Mouse (Mus musculus) heart, embryonic 11.5 days (tissue): ENCODE data around the gene Thoc5. TPM values are rescaled to one million over a fixed set of nuclear protein-coding genes. Genes with fewer than 3 reads are reported as not detected.

Experiments used
- ATAC-seq: fragments of 200-750 bp; cut with Nextera tagmentation; replicated peaks from 2 replicates; pipeline ENCODE4 v1.8.0; 2017; ENCODE audit warnings: moderate library complexity; ENCODE audit not compliant: insufficient number of reproducible peaks, low FRiP score, low TSS enrichment
- H3K27ac ChIP-seq: fragments of 300-500 bp; sonication (generic); 2 replicates; pipeline ENCODE4 v1.5.1; 2014; ENCODE audit warnings: mild to moderate bottlenecking, low read depth, low read length
- H3K27me3 ChIP-seq: fragments of 300-500 bp; sonication (generic); 2 replicates; pipeline ENCODE4 v1.6.1; 2014; ENCODE audit warnings: mild to moderate bottlenecking, low read length, mixed read lengths; ENCODE audit not compliant: control insufficient read depth, insufficient read depth
- H3K36me3 ChIP-seq: fragments of 300-500 bp; sonication (generic); 2 replicates; pipeline ENCODE4 v1.6.1; 2014; ENCODE audit warnings: mild to moderate bottlenecking, low read length, moderate library complexity, mixed read lengths; ENCODE audit not compliant: control insufficient read depth, insufficient read depth
- H3K4me1 ChIP-seq: fragments of 300-500 bp; sonication (generic); 2 replicates; pipeline ENCODE4 v1.6.1; 2014; ENCODE audit warnings: low read length; ENCODE audit not compliant: control insufficient read depth, insufficient read depth
- H3K4me2 ChIP-seq: fragments of 300-500 bp; sonication (generic); 2 replicates; pipeline ENCODE4 v1.6.1; 2014; ENCODE audit warnings: mild to moderate bottlenecking, moderate library complexity
- H3K4me3 ChIP-seq: fragments of 300-500 bp; sonication (generic); 2 replicates; pipeline ENCODE4 v1.5.1; 2014; ENCODE audit warnings: low read depth, low read length
- H3K9ac ChIP-seq: fragments of 300-500 bp; sonication (generic); 2 replicates; pipeline ENCODE4 v1.6.1; 2014; ENCODE audit warnings: mild to moderate bottlenecking, low read depth, low read length, moderate library complexity
- H3K9me3 ChIP-seq: fragments of 300-500 bp; sonication (generic); replicated peaks from 2 replicates; pipeline ENCODE4 v1.6.1; 2016; ENCODE audit warnings: low read length; ENCODE audit not compliant: control insufficient read depth
- WGBS: fragments of 180-500 bp; shearing (Covaris S2); extraction: QIAGEN DNeasy Blood & Tissue Kit; methylation state at CpG from one replicate; pipeline ENCODE4 v1.1.7; 2014; ENCODE audit not compliant: insufficient replicate concordance; 5-methylcytosine and 5-hydroxymethylcytosine counted together
- polyA plus RNA-seq: library from polyadenylated mRNA; unstranded; fragments of >200 nt; fragmentation: Nextera tagmentation; extraction: Ambion mirVana; gene quantifications from 2 replicates; pipeline ENCODE4 v1.2.1, GENCODE M21; 2014

The Thoc5 gene
- polyA plus RNA-seq, 1 experiment from 2014 or later = 28.1 TPM

DNA sequence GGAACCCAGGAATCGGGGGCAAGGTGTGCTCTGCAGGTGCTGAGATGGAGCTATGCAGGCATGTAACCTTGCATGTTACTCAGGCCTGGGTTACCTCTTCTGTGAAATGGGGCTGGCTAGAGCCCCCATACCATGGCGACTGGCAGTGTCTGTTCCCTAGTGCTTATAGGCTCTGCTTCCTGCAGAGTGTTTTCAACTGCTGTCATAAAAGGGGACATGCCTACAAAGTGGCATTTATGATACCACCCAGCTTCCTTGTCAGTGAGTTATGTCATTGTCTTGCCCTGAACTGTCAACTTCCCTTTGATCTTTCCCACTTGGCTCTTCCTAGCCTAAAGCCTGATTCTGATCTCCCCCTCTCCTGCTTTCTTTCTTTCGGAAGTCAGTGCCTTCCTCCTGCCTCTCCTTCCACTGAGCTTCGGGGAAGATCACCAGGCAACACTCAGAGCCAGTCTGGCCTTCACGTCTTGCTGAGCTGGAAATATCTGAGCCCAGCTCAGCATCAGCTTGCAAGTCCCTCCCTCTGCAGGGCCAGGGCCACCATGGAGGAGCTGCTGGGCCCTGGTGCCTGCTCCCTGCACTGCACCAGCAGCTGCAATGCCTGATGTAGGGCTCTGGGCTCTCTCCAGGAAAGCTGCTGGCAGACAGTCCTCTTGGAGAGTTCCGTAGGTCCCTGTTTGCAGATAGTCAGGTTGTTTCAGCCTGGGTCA is 68.1 kb downstream of the Thoc5 start:
- H3K4me2 ChIP-seq = no peak overlapping the region
- no peak for ATAC-seq
- H3K36me3 ChIP-seq = no peaks in the 10 kb centered on the region
- WGBS = 46% methylated on average over 6 of the region's 6 CpGs
- no peaks in the 10 kb centered on the region for H3K9me3 ChIP-seq
- no peak overlapping the region for H3K4me3 ChIP-seq
- H3K4me1 ChIP-seq = peaks cover 4% of the 10 kb centered on the region; the same call in 1 of the 2 replicates
- no peak overlapping the region for H3K27ac ChIP-seq
- 0 out of 2 replicates have a peak, but pooled peaks cover 2% of the 10 kb centered on the region for H3K27me3 ChIP-seq
- H3K9ac ChIP-seq = no peak overlapping the region

DNA sequence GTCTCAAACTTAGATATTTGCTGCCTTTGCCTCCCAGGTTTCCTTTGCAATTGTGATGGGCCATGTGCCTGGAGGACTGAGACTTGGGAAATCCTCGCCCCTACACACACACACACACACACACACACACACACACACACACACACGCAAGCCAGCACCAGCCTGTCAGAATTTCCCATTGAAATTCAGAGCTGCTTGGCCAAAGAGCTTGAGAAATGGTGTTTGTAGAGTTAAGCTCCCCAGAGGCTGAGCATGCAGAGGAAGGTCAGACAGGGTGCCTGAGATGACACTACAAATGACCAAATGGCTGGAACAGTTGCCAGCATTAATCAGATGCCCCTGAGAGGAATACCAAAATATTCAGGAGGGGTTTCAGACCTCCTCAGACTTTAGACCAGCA is 71.2 kb downstream of the Thoc5 start:
- H3K4me3 ChIP-seq = no peak overlapping the region
- H3K4me2 ChIP-seq = no peak overlapping the region
- H3K27me3 ChIP-seq = 0 out of 2 replicates have a peak, but pooled peaks cover 2% of the 10 kb centered on the region
- 83% methylated on average over 2 of the region's 2 CpGs for WGBS
- no peak overlapping the region for H3K9ac ChIP-seq
- H3K9me3 ChIP-seq = no peaks in the 10 kb centered on the region
- no peak overlapping the region for H3K27ac ChIP-seq
- ATAC-seq = no peak
- peaks cover 4% of the 10 kb centered on the region; the same call in 1 of the 2 replicates for H3K4me1 ChIP-seq
- H3K36me3 ChIP-seq = no peaks in the 10 kb centered on the region

DNA sequence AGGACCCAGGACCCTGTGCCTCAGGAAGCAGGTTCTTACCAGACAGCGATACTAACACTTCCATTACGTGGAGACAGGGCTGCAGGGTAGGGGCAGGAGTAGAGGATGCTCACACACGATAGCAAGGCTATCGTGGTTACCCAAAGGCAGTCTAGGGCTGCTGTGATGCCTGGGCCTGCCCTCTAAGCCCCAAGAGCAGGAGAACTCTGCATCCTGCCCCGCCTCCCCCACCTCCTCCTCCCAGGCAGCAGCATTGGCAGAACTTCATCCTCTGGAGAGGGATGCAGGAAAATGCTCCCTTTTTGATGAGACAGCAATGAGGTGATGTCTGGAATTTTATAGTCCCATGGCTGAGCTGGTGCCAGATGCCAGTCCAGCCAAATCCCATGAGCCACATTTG is 71.8 kb downstream of the Thoc5 start:
- 0 out of 2 replicates have a peak, but pooled peaks cover 2% of the 10 kb centered on the region for H3K27me3 ChIP-seq
- H3K4me1 ChIP-seq = peaks cover 4% of the 10 kb centered on the region; the same call in 1 of the 2 replicates

DNA sequence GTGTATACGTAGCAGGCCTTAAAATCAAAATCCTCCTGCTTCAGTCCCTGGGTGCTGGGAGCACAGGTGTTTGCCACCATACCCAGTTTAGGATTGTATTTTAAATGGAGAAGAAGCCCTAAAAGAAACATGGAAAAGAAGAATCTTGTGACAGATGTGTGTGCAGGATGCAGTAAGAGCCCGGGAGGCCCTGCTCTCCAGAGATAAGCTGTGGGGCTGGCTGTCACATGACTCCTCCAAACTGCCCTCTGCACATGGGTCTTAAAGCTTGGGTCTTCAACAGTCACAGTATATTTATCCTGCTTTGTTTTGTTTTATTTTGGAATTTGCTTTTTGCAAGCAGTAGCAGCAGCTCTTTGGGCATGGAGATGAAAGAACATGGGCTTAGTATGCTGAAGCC is 72.4 kb downstream of the Thoc5 start:
- H3K4me1 ChIP-seq = peaks cover 4% of the 10 kb centered on the region; the same call in 1 of the 2 replicates
- H3K4me3 ChIP-seq = no peak overlapping the region
- H3K27me3 ChIP-seq = 0 out of 2 replicates have a peak, but pooled peaks cover 2% of the 10 kb centered on the region
- WGBS = 43% methylated on average over 2 of the region's 2 CpGs
- ATAC-seq = no peak
- H3K9ac ChIP-seq = no peak overlapping the region
- no peak overlapping the region for H3K4me2 ChIP-seq
- no peak overlapping the region for H3K27ac ChIP-seq
- no peaks in the 10 kb centered on the region for H3K9me3 ChIP-seq
- no peaks in the 10 kb centered on the region for H3K36me3 ChIP-seq

More for the DNA sequence above, 71.8 kb downstream of the Thoc5 start:
- Histone ChIP-seq H3K27ac (no peak overlapping the region), H3K4me3 (no peak overlapping the region), H3K36me3 (no peaks in the 10 kb centered on the region), H3K4me2 (no peak overlapping the region), H3K9ac (no peak overlapping the region), H3K9me3 (no peaks in the 10 kb centered on the region)
- ATAC-seq = no peak
- 66% methylated on average over 5 of the region's 5 CpGs for WGBS

DNA sequence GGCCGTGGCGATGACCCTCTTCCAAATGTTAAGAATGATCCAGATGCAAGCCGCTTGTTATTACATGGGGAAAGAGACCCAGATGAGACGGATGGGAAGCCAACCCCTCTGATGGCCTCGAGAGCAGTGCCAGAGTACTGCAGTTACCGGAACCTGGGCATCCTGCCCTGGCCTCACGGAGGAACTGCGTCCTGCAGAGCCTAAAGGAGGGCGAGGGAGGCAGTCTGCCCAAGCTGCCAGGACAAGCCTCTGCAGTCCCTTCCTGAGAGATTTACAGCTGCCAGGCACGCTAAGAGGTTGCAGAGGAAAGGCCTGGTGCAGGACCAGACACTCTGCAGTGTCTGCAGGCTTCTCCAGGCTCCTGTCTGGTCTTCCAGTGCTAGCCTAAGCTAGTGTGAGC is 73.3 kb downstream of the Thoc5 start:
- H3K4me2 ChIP-seq = no peak overlapping the region
- peaks cover 4% of the 10 kb centered on the region; the same call in 1 of the 2 replicates for H3K4me1 ChIP-seq
- no peaks in the 10 kb centered on the region for H3K27me3 ChIP-seq
- H3K9ac ChIP-seq = 0 out of 2 replicates have a peak overlapping the region, but pooled peaks have one; percentile 16
- H3K9me3 ChIP-seq = no peaks in the 10 kb centered on the region
- 77% methylated on average over 10 of the region's 10 CpGs for WGBS
- H3K36me3 ChIP-seq = no peaks in the 10 kb centered on the region
- H3K4me3 ChIP-seq = no peak overlapping the region
- no peak overlapping the region for H3K27ac ChIP-seq
- ATAC-seq = no peak

DNA sequence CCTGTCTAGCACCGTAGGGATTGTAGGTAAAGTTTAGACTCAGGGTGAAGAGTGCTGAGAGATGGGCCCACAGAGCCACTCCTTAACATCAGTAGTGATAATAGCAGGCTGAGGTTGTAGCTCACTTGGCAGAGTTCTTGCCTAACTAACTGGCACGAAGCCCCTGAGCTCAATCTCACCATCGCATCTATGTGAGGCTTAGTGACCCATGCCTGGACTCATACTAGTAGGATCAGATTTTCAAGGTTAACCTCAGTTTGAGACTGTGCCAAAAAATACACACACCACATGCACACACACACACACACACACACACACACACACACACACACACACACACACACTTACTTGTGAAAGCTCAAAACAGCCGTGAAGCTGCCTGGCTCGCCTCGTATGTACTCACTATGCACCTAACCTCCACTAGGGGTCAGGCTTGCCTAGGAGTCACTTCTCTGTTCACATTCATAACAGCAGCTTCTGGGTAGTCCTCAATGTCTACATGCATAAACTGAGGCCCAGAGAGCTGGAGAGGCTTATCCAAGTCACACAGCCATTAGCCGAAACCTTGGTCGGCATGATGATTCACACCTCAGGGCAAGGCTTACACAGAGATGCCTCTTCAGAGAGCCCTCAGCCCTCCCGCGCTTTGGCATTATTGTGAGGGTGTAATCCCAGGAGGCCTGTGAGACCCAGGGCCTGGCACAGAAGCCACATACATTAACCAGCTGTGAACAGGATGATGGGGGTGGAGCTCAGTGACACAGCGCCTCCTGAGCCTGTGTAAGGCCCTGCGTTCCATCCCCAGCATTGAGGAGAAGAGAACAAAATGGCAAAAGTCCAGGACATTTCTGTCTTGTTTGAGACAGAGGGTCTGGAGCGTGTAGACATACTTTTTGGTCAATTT is 78.1 kb downstream of the Thoc5 start:
- no peak for ATAC-seq
- no peaks in the 10 kb centered on the region for H3K27me3 ChIP-seq
- H3K36me3 ChIP-seq = no peaks in the 10 kb centered on the region
- no peak overlapping the region for H3K4me3 ChIP-seq
- WGBS = 59% methylated on average over 13 of the region's 13 CpGs
- H3K9ac ChIP-seq = no peak overlapping the region
- no peak overlapping the region for H3K4me2 ChIP-seq
- no peaks in the 10 kb centered on the region for H3K4me1 ChIP-seq
- H3K27ac ChIP-seq = no peak overlapping the region
- H3K9me3 ChIP-seq = no peaks in the 10 kb centered on the region

DNA sequence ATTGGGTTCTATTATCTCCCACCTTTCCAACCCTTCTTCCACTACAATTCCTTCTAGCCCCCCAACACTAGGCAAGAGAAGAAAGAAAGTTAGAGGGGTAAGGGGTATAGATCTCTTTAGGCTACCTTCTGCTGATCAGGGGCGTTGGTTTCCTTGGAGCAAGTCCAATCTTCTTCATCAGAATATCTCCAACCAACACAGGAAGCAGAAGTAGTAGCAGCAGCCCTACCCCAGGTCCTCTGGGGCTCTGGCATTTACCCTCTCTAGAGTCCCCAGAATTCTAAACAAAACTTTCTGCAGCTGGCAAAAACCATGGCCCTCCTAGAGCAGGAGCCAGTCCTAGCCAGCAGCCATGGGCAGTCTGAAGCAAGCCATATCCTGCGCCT is 78.7 kb downstream of the Thoc5 start:
- no peaks in the 10 kb centered on the region for H3K4me1 ChIP-seq
- H3K27me3 ChIP-seq = no peaks in the 10 kb centered on the region
- no peak overlapping the region for H3K4me3 ChIP-seq
- H3K4me2 ChIP-seq = no peak overlapping the region
- H3K9ac ChIP-seq = no peak overlapping the region
- no peaks in the 10 kb centered on the region for H3K36me3 ChIP-seq
- H3K27ac ChIP-seq = no peak overlapping the region
- H3K9me3 ChIP-seq = no peaks in the 10 kb centered on the region
- 69% methylated on average over 2 of the region's 2 CpGs for WGBS
- no peak for ATAC-seq

DNA sequence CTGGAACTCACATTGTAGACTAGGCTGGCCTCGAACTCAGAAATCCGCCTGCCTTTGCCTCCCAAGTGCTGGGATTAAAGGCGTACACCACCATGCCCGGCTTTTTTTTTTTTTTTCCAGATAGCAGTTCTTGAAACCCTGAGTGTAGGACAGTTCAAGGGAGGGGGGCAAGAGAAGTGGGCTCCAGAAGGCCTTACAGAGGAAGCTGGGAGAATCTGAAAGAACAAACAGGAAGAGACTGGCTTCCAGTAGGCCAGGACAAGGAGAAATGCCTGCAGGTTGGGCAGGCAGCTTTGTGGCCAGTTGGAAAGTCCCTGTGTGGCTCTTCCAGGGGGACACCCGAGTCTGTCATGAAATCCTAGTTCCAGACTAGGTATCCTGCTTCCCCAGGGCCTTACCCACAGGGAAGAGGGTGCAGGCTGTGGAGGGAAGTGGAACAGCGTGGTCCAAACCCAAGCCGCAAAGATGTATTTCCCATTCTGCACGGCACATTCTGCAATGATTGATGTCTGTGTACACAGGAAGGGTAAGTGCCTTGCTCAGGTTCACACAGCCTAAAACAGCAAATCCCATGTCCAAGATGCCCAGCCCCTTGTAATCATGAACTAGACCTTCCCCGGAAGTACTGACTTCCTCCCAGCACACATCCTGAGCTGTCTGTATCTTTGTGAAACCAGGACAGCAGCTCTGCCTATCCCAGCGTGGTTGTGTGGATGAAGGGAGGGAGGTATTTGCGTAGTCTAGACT is 79.4 kb downstream of the Thoc5 start:
- Histone ChIP-seq H3K27ac (peak overlapping the region; percentile 2; the same call in 1 of the 2 replicates), H3K36me3 (no peaks in the 10 kb centered on the region), H3K4me2 (no peak overlapping the region), H3K9ac (no peak overlapping the region), H3K4me1 (no peaks in the 10 kb centered on the region), H3K27me3 (no peaks in the 10 kb centered on the region), H3K4me3 (no peak overlapping the region), H3K9me3 (no peaks in the 10 kb centered on the region)
- WGBS = 54% methylated on average over 11 of the region's 11 CpGs
- 0 out of 2 replicates have a peak, but pooled peaks have one; percentile 7 for ATAC-seq
